Mouse (Mus musculus) intestine, embryonic 15.5 days (tissue): ENCODE data around the gene Tox2. TPM values are rescaled to one million over a fixed set of nuclear protein-coding genes. Genes with fewer than 3 reads are reported as not detected.
A peak's percentile ranks its signal among the peaks of the same experiment; 100 is the strongest.

Experiments used
- ATAC-seq: fragments of 200-750 bp; cut with Nextera tagmentation; 2 replicates; pipeline ENCODE4 v1.8.0; 2017; ENCODE audit warnings: moderate TSS enrichment, moderate library complexity
- H3K27ac ChIP-seq: fragments of 300-500 bp; sonication (generic); 2 replicates; pipeline ENCODE4 v1.5.1; 2015; ENCODE audit warnings: mild to moderate bottlenecking, inconsistent platforms
- H3K27me3 ChIP-seq: fragments of 300-500 bp; sonication (generic); replicated peaks from 2 replicates; pipeline ENCODE4 v1.6.1; 2015; ENCODE audit warnings: inconsistent platforms
- H3K36me3 ChIP-seq: fragments of 300-500 bp; sonication (generic); 2 replicates; pipeline ENCODE4 v1.6.1; 2015; ENCODE audit warnings: inconsistent platforms
- H3K4me1 ChIP-seq: fragments of 300-500 bp; sonication (generic); replicated peaks from 2 replicates; pipeline ENCODE4 v1.6.1; 2015; ENCODE audit warnings: inconsistent platforms
- H3K4me2 ChIP-seq: fragments of 300-500 bp; sonication (generic); replicated peaks from 2 replicates; pipeline ENCODE4 v1.6.1; 2015; ENCODE audit warnings: mild to moderate bottlenecking, inconsistent platforms
- H3K4me3 ChIP-seq: fragments of 300-500 bp; sonication (generic); replicated peaks from 2 replicates; pipeline ENCODE4 v1.5.1; 2015; ENCODE audit warnings: inconsistent platforms
- H3K9ac ChIP-seq: fragments of 300-500 bp; sonication (generic); 2 replicates; pipeline ENCODE4 v1.6.1; 2015; ENCODE audit warnings: inconsistent platforms
- H3K9me3 ChIP-seq: fragments of 300-500 bp; sonication (generic); 2 replicates; pipeline ENCODE4 v1.6.1; 2016; ENCODE audit warnings: inconsistent platforms
- WGBS: fragments of 180-500 bp; shearing (Covaris S2); methylation state at CpG from one replicate; pipeline ENCODE4 v1.1.7; 2015; 5-methylcytosine and 5-hydroxymethylcytosine counted together
- polyA plus RNA-seq: library from polyadenylated mRNA; unstranded; fragments of >200 nt; fragmentation: Nextera tagmentation; extraction: Ambion mirVana; gene quantifications from 2 replicates; pipeline ENCODE4 v1.2.1, GENCODE M21; 2015

Gene Tox2
- polyA plus RNA-seq, result 5.0 and 6.1 TPM in 2 replicates

- peak within 1 kb of the TSS; percentile 98 for H3K4me2 ChIP-seq
- H3K4me1 ChIP-seq, result peaks cover 18% of the 10 kb centered on the region
- no peaks in the 10 kb centered on the region for H3K36me3 ChIP-seq
- peak; percentile 93 for ATAC-seq
- peaks cover 35% of the 10 kb centered on the region for H3K27me3 ChIP-seq
- peak within 1 kb of the TSS; percentile 46; the same call in 1 of the 2 replicates for H3K27ac ChIP-seq
- peak within 1 kb of the TSS; percentile 56 for H3K4me3 ChIP-seq
- no peaks in the 10 kb centered on the region for H3K9me3 ChIP-seq
- WGBS, result 2% methylated on average over 79 of the region's 79 CpGs
- H3K9ac ChIP-seq, result peak within 1 kb of the TSS; percentile 58
Measured at GRCm38 (mm10) chr2:163202884-163203634, at the start of gene Tox2. Gene Tox2 (plus strand): TSS chr2:163203125.

- ATAC-seq, result no peak
- Histone ChIP-seq H3K4me2 (no peak overlapping the region), H3K27ac (no peak overlapping the region), H3K4me3 (no peak overlapping the region), H3K4me1 (no peaks in the 10 kb centered on the region), H3K9ac (no peak overlapping the region), H3K36me3 (no peaks in the 10 kb centered on the region), H3K9me3 (no peaks in the 10 kb centered on the region), H3K27me3 (no peaks in the 10 kb centered on the region)
- WGBS, result 85% methylated on average over 8 of the region's 8 CpGs
Measured at GRCm38 (mm10) chr2:163154673-163155072, 48.3 kb upstream of the Tox2 start.

GRCm38 (mm10) chr2:163158979-163159378 lies 43.9 kb upstream of the Tox2 start:
- 91% methylated on average over 9 of the region's 9 CpGs for WGBS
- no peak overlapping the region for H3K4me2 ChIP-seq
- ATAC-seq, result no peak

GRCm38 (mm10) chr2:163164461-163164990 lies 38.4 kb upstream of the Tox2 start:
- 0 out of 2 replicates have a peak, but pooled peaks cover 3% of the 10 kb centered on the region for H3K4me1 ChIP-seq
- no peak overlapping the region for H3K9ac ChIP-seq
- no peaks in the 10 kb centered on the region for H3K36me3 ChIP-seq
- H3K27ac ChIP-seq, result no peak overlapping the region
- no peaks in the 10 kb centered on the region for H3K27me3 ChIP-seq
- 57% methylated on average over 10 of the region's 10 CpGs for WGBS
- no peaks in the 10 kb centered on the region for H3K9me3 ChIP-seq
- ATAC-seq, result no peak
- no peak overlapping the region for H3K4me2 ChIP-seq
- H3K4me3 ChIP-seq, result no peak overlapping the region

More at GRCm38 (mm10) chr2:163158979-163159378, 43.9 kb upstream of the Tox2 start:
- H3K27ac ChIP-seq, result no peak overlapping the region
- H3K9ac ChIP-seq, result no peak overlapping the region
- no peak overlapping the region for H3K4me3 ChIP-seq
- no peaks in the 10 kb centered on the region for H3K9me3 ChIP-seq
- H3K4me1 ChIP-seq, result no peaks in the 10 kb centered on the region
- H3K36me3 ChIP-seq, result no peaks in the 10 kb centered on the region
- no peaks in the 10 kb centered on the region for H3K27me3 ChIP-seq

GRCm38 (mm10) chr2:163166067-163166805 lies 36.7 kb upstream of the Tox2 start:
- 41% methylated on average over 13 of the region's 13 CpGs for WGBS
- peak; percentile 78 for ATAC-seq
- Histone ChIP-seq H3K9me3 (no peaks in the 10 kb centered on the region), H3K4me2 (no peak overlapping the region), H3K9ac (no peak overlapping the region), H3K27ac (no peak overlapping the region), H3K27me3 (no peaks in the 10 kb centered on the region), H3K4me1 (0 out of 2 replicates have a peak, but pooled peaks cover 3% of the 10 kb centered on the region), H3K4me3 (no peak overlapping the region), H3K36me3 (no peaks in the 10 kb centered on the region)

GRCm38 (mm10) chr2:163171891-163172290 lies 31.0 kb upstream of the Tox2 start:
- Histone ChIP-seq H3K9me3 (no peaks in the 10 kb centered on the region), H3K27ac (no peak overlapping the region), H3K36me3 (no peaks in the 10 kb centered on the region), H3K4me2 (no peak overlapping the region), H3K27me3 (no peaks in the 10 kb centered on the region), H3K4me3 (no peak overlapping the region), H3K4me1 (no peaks in the 10 kb centered on the region), H3K9ac (no peak overlapping the region)
- WGBS, result 91% methylated on average over 11 of the region's 11 CpGs
- ATAC-seq, result no peak

GRCm38 (mm10) chr2:163174066-163174465 lies 28.9 kb upstream of the Tox2 start:
- ATAC-seq, result no peak
- Histone ChIP-seq H3K36me3 (no peaks in the 10 kb centered on the region), H3K27me3 (no peaks in the 10 kb centered on the region), H3K9me3 (no peaks in the 10 kb centered on the region), H3K4me2 (no peak overlapping the region), H3K27ac (no peak overlapping the region), H3K4me1 (no peaks in the 10 kb centered on the region), H3K4me3 (no peak overlapping the region), H3K9ac (no peak overlapping the region)
- 65% methylated on average over 7 of the region's 7 CpGs for WGBS

GRCm38 (mm10) chr2:163175831-163176230 lies 27.1 kb upstream of the Tox2 start:
- H3K27me3 ChIP-seq, result no peaks in the 10 kb centered on the region
- no peak overlapping the region for H3K27ac ChIP-seq
- no peaks in the 10 kb centered on the region for H3K36me3 ChIP-seq
- no peak for ATAC-seq
- H3K9ac ChIP-seq, result no peak overlapping the region
- no peaks in the 10 kb centered on the region for H3K4me1 ChIP-seq
- WGBS, result 90% methylated on average over 8 of the region's 8 CpGs
- no peak overlapping the region for H3K4me2 ChIP-seq
- no peaks in the 10 kb centered on the region for H3K9me3 ChIP-seq
- H3K4me3 ChIP-seq, result no peak overlapping the region

- H3K4me1 ChIP-seq, result no peaks in the 10 kb centered on the region
- H3K9ac ChIP-seq, result no peak overlapping the region
- 58% methylated on average over 7 of the region's 7 CpGs for WGBS
- H3K4me2 ChIP-seq, result no peak overlapping the region
- H3K36me3 ChIP-seq, result no peaks in the 10 kb centered on the region
- H3K27me3 ChIP-seq, result no peaks in the 10 kb centered on the region
- no peak overlapping the region for H3K27ac ChIP-seq
- no peaks in the 10 kb centered on the region for H3K9me3 ChIP-seq
- no peak for ATAC-seq
- no peak overlapping the region for H3K4me3 ChIP-seq
Measured at GRCm38 (mm10) chr2:163176502-163176901, 26.4 kb upstream of the Tox2 start.

GRCm38 (mm10) chr2:163187552-163187951 lies 15.4 kb upstream of the Tox2 start:
- WGBS, result 63% methylated on average over 11 of the region's 11 CpGs
- ATAC-seq, result no peak
- H3K27ac ChIP-seq, result no peak overlapping the region

GRCm38 (mm10) chr2:163189596-163189995 lies 13.3 kb upstream of the Tox2 start:
- no peak overlapping the region for H3K9ac ChIP-seq
- H3K4me2 ChIP-seq, result no peak overlapping the region
- no peak for ATAC-seq
- peaks cover under 1% of the 10 kb centered on the region; the same call in 1 of the 2 replicates for H3K4me1 ChIP-seq
- no peaks in the 10 kb centered on the region for H3K36me3 ChIP-seq
- H3K27me3 ChIP-seq, result no peaks in the 10 kb centered on the region
- 22% methylated on average over 5 of the region's 5 CpGs for WGBS
- no peak overlapping the region for H3K4me3 ChIP-seq
- no peaks in the 10 kb centered on the region for H3K9me3 ChIP-seq
- no peak overlapping the region for H3K27ac ChIP-seq

More at GRCm38 (mm10) chr2:163187552-163187951, 15.4 kb upstream of the Tox2 start:
- Histone ChIP-seq H3K4me2 (no peak overlapping the region), H3K36me3 (no peaks in the 10 kb centered on the region), H3K4me3 (no peak overlapping the region), H3K4me1 (no peaks in the 10 kb centered on the region; the same call in 1 of the 2 replicates), H3K9me3 (no peaks in the 10 kb centered on the region), H3K9ac (no peak overlapping the region), H3K27me3 (no peaks in the 10 kb centered on the region)

- peaks cover 5% of the 10 kb centered on the region; the same call in 1 of the 2 replicates for H3K4me1 ChIP-seq
- 20% methylated on average over 3 of the region's 3 CpGs for WGBS
- no peak overlapping the region for H3K9ac ChIP-seq
- peak; percentile 66; the same call in 1 of the 2 replicates for ATAC-seq
- H3K9me3 ChIP-seq, result no peaks in the 10 kb centered on the region
- no peak overlapping the region for H3K4me2 ChIP-seq
- H3K36me3 ChIP-seq, result no peaks in the 10 kb centered on the region
- no peak overlapping the region for H3K4me3 ChIP-seq
- no peak overlapping the region for H3K27ac ChIP-seq
- H3K27me3 ChIP-seq, result no peaks in the 10 kb centered on the region
Measured at GRCm38 (mm10) chr2:163190004-163190441, 12.9 kb upstream of the Tox2 start.
